Mouse (Mus musculus): Measurements from ENCODE around the gene Prl6a1.

Gene Prl6a1

DNA sequence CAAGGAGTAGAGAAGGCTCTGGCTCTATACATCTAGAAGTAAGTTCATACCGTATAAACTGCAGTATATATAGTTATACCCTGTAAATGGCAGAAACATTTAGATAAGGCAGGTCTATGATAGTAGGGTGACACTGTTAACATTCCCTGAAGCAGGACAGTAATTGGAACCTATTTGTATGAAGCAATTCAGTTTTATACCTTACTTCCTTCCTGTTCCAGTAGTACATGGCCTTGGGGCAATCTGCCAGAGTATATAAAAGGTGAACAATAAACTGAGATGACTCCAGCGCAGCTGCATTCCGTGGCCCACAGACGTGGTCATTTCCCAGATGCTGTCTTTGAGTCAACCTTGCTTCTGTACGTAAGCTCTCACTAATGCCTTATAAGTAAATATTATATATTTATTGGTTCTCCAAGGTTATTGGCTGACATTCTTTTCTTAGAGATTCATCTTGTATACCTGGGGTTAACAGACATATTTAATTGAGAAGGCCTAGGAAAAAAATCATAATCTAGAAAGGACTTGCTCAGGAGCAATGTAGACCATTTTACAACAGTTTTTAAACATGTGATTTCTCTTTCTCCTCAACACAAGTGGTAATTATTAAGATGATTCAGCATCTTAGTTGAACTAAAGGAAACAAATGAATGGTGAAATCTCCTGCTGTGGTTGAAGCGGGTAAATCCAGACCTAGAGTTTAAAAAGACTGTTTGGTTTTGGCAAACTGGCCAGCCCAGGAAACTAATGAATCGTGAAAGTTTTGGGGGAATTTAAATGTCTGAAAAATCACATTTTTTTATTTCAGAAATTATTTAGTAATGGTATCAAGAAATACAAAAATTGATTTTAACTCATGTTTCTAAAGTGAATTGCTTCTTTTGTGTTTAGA is at the start of gene Prl6a1:
Prl6a1 (plus strand) TSS at position 294 of the 892 bp plus-strand sequence.
- DNase-seq (ENCODE audit: low spot score) = no peak

DNA sequence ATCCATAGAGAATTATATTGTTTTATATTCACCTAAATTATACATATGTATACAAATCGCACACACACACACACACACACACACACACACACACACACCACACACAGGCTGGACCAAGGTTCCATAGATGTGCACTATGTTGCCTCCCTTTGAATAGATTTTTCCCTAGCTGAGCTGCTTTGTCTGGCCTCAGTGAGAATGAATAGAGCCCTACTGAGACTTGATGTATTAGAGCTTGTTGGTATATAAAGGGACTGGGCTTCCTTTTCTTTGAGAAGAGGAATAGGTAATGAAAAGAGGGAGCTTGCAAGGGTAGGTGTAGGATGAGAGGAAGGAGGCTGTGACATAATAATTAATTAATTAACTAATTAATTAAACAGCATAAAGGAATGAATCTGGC is 22.6 kb downstream of the Prl6a1 start:
- no peak for DNase-seq (ENCODE audit: low spot score)

- DNase-seq (ENCODE audit: low spot score) = no peak
Measured at GRCm38 (mm10) chr13:27342733-27343275, 30.4 kb downstream of the Prl6a1 start.

GRCm38 (mm10) chr13:27345373-27345772 is 32.9 kb downstream of the Prl6a1 start, which contains the start of gene Prl8a2:
Gene Prl8a2, plus strand, starts transcription at chr13:27345673.
- no peak for DNase-seq (ENCODE audit: low spot score)

Data from retina, embryonic 14.5 days (tissue).